Mouse (Mus musculus) megakaryocyte progenitor cell, adult 5-6 weeks (primary cell): ENCODE measurements around the gene Agtpbp1. TPM values are rescaled to one million over a fixed set of nuclear protein-coding genes. Genes with fewer than 3 reads are reported as not detected.
"Not testable (repeated sequence)": the region's sequence is repeated elsewhere in the genome, so short reads cannot be mapped to it uniquely, and the experiment has no call there.

Experiments used
- ATAC-seq: replicated peaks from 2 replicates; pipeline ENCODE4 v1.8.0; 2016; ENCODE audit warnings: mild to moderate bottlenecking, moderate TSS enrichment, inconsistent platforms; ENCODE audit not compliant: poor library complexity
- total RNA-seq, 2 experiments: library from RNA; stranded (forward) in 1 of 2; stranded (reverse) in 1 of 2; fragments of 157-497, 149-512 nt in 1 of 2; fragments of 200-1000 nt in 1 of 2; gene quantifications; 2 replicates each; pipeline versions ENCODE4 v1.2.3 to v1.2.4; 2015 to 2017

The Agtpbp1 gene
- total RNA-seq (2015) (44.3 and 45.6 TPM in 2 replicates), total RNA-seq (2017) (46.6 and 55.7 TPM in 2 replicates)

DNA sequence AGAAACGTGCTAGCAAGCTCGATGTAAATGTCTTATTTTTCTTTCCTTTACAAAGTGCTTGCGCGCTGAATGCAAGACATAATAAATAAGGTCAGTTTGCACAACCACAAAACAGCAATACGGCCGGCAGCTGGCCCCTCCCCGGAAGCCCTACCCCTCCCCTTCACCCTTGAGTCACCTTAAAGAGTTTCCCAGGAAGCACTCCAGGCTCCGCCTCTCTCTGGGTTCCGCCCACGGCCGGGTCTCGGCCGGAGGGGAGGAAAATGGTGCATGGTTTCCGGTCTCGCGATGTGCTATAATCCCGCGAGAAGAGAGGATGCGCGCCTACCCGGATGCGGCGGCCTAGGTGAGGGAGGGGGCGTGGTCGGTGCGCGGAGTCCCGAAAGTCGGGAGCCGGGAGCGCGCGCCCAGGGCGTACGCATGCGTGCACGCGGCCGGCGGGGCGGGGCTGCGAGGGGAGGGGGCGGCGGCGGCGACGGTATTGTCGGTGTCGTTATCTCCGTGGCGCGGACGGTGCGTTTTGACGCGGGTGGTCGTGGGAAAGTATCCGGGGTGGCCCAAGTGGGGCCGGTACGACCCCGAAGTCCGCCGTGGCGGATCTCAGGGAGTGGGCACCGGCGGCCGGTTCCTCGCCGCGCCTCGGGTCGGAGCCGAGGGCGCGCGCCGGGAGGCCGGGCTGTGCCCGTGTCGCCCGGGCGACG, at the start of gene Agtpbp1, which contains the start of gene Naa35:
Gene Agtpbp1, minus strand, starts transcription at position 281 of the 701 bp plus-strand sequence.
Gene Naa35, plus strand, starts transcription at position 313 of the 701 bp plus-strand sequence.
- ATAC-seq, result peak; percentile 94

DNA sequence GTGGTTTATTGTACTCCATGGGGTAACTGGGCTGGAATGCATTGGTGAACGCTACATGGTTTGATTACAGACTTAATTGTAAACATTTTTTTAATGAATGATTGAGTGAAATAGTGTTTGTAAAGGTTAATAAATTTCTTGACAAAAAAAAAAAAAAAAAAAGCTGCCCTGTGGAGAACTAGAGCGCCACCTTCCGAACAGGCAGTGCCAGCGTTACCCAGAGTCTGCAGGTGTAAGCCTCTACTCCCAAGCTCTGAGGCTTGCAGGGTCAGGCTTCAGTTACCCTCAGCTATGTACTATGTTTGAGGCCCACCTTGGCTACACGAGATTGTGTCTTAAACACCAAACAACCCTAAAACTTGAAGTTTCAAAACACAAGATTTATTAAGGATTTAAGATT, 49.6 kb upstream of the Agtpbp1 start:
- ATAC-seq, result peak; percentile 55; the same call in 1 of the 2 replicates

DNA sequence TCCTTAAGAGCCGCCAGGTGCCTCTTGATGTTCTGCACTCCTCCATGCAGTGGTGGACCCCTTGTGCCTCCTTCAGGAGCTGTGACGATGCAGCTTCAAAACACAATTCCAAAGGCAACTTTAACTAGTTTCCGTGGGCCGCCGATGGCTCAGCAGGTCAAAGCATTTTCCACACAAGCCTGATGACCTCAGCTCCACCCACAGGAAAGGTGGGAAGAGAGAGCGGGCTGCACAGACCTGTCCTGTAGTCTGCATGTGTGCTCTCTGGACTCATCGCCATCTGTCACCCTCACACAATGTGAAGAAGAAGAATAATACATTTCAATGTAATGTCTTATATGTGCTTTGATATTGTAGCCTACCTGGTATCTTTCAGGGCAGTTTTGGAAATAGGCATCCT, 41.7 kb upstream of the Agtpbp1 start:
- no peak for ATAC-seq

DNA sequence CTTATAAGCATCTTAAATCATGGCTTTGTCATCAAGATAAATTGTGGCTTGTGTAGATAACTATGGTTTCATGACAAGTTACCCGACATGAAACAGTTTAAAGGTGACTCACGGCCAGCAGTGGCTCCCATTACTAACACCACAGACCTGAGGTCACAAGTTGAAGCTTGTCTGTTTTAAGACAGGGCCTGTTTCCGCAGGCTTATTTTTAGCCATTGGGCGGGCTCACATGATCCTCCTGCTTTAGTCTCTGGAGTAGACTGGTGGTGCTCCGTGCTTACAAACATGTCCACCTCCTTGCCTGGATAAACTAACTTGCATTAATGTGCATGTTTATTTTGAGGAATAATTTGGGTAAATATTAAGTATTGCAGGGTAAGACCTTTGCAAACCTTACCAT, 39.9 kb upstream of the Agtpbp1 start:
- ATAC-seq, result no peak

DNA sequence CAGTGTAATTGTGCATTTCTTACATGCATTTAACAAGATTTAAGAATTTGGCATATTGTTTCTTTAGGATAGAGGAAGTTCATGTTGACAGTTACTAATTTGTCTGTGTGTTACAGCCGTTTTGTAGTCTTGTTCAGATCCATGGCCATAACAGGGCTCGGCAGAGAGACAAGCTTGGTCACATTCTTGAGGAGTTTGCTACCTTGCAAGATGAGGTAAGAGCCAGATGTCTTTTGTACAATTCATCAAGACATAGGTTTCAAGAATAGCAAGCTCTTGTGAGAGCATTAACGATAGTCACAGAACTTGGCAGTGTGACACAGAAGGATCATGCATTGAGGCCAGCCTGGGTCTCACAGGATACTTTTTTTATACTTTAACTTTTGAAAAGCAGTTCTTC, 39.4 kb upstream of the Agtpbp1 start:
- ATAC-seq, result no peak

DNA sequence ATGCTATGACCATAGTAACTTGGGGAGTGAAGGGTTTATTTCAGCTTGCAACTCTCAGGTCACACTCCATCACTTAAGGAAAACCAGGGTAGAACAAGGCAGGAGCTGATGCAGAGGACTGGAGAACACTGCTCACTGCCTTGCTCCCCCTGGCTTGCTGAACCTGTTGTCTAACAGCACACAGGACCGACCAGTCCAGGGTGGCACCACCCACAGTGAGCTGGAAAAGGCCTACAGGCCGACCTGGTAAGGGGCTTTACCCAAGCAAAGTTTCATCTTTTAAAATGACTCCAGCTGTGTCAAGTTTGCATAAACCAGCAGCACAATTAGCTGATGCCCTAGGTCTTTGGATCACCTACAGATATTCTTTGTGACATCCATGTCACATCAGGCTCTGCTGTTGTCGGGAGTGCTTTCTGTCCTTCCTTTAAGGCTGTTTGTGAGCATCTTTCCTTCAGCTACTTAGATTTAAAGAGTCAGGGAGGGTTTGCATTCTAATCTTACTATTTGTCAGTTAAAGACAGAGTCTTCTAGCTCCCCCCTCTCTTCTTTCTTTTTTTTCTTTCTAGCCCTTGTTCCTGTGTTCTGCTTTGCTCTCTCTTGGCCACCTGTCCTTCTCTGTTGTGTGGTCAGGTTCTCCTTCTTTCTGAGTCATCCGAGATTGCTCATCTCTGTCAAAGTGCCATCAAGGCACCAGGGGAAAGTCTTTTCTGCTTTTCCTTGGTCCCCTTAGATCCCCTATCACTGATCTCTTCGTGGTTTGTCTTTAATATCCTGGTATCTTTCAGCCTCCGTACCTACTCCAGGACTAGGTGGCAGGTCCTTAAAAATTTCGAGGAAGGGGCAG, 36.8 kb upstream of the Agtpbp1 start:
- no peak for ATAC-seq

DNA sequence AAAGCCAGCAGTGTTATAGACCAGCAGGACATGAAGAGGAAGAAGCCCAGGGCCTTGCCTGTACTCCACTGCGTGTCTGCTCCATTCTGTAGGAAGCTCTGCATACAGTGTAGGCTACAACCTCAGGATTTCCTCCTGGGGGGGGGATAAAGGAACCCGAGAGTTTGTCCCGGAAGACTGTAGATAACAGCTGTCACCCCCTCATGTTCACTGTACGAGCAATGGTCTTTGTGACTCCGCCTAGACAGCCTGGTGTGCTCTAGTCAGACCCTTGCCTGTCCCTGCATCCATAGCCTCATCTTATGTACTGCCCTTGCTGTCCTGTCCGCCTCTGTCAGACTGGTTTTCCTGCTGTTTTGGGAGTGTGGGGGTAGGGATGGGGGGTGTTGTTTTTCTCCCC, 33.4 kb upstream of the Agtpbp1 start:
- ATAC-seq, result no peak

DNA sequence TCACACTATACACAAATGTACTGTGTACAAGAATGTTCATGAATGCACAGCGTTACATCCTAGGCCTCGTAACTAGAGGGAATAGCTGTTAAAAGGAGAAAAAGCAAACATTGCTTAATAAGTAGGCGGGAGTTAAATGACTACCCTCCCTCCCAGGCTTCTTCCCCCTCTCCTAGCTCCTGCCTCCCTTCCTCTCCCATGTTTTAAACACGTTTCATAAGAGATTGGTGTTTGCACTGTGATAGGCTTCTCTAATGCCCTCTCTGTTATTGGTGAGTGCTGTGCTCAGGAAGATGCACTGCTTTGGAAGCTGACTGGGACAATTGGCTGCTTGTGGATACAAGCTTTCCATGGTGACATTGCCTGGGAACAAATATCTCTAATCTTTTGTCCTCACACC, 30.5 kb upstream of the Agtpbp1 start:
- no peak for ATAC-seq

DNA sequence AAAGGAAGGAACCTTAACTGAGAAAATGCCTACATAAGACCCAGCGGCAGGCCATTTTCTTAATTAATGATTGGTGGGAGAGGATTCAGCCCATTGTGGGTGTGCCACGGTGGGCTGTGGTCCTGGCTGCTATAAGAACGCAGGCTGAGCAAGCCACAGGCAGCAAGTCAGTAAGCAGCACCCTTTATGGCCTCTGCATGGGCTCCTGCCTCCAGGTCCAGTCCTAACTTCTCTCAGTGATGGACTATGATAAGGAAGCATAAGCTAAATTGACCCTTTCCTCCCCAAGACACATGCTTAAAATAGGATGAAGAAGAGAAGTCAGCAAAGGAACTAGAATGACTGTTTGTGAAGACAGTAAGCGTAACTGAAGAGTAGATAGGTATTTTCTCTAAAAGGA, 30.1 kb upstream of the Agtpbp1 start:
- ATAC-seq, result no peak

DNA sequence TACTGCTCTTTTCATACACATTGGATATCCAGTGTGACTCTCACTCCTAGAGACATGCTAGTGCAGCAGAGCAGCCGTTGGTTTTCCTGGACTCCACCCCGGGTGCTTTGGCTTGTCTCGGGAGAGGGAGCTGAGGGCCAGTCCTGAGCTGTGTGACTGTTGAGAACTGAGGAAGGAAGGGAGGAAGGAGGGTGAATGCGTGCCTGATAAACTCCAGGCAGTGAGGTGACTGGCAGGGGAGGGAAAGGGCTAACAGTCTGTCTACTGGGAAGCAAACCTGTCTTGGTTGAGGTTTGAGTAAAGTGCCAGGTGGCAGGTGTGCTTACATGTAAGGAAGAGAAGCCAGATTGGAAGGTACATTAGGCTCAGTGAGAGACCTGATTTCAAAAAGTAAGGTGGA, 28.8 kb upstream of the Agtpbp1 start:
- no peak for ATAC-seq

DNA sequence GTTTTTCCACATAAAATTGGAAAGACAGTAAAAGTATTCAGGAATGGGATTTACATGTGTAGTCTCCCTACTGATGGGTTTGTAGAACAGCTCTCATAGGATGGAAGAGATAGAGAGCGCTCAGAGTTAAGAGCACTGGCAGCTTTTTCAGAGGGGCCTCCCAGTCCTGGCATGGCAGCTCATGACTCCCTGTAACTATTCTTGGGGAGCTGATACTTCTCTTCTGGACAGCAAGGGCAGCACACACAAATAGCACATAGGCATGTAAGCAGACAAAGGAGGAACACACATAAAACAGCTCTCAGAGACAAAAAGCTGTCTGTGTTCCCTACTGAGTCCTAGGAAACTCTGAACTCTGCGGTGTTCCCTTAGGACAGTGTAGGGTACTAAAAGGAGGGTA, 25.4 kb upstream of the Agtpbp1 start:
- no peak for ATAC-seq

DNA sequence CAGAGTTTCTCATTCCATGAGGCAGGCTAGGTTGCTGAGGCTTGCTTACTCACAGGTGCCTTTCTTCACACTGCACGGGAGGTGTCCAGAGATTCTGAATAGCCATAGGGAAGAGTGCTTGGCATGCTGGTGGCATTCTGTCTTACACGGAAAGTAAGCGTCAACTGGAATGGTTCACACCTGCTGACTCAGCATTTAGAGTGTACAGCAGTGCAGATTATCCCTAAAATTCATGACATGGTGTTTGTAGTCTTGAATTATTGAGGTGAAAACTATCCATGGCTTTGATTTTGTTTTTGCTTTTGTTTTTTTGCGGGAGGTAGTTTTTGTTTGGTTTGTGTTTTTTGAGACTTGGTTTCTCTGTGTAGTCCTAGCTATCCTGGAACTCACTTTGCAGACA, 24.9 kb upstream of the Agtpbp1 start:
- no peak for ATAC-seq

DNA sequence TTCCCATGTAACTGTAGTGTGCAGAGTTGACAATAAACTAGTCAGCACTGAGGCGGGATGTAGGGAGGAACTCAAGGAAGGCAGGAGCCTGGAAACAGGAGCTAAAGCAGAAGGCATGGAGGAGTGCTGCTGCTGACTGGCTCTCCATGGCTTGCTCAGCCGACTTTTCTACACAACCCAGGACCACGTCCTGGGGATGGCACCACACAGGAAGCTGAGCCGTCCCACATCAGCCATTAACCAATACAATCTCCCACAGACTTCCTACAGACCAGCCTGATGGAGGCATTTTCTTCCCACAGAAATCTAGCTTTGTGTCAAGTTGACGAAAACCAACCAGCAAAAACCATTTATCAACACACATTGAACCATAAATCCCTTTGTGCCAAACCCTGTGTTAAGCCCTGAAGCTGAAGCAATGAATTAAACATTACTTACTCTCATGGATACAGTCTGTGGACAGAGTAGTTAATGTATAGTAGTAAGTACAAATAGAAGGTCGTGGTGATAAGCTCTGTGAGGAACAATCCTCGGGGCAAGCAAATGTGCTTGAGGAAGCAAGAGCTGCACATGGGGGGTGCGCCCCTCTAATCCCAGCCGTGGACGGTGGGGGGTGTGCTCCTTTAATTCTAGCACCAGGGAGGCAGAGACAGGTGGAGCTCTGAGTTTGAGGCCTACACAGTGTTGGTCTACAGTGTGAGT, 20.3 kb upstream of the Agtpbp1 start:
- no peak for ATAC-seq

DNA sequence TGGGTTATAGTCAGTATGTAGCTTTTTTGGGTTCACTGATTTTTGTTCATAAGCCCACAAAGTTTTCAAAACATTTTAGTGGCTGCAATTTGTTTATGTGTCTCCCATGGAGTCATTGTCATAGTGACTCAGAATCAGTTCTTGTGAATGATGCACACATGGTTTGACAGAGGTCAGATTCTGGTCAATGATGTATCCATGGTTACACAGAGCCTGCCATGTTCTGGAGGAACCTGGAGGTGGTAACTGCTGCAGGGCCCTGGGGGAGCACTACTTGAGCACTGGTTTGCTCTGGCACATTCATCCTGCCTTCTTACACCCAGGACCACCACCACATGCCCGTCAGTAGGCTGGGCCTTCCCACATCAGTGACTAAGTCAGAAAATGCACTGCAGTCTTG, 19.5 kb upstream of the Agtpbp1 start:
- ATAC-seq, result no peak

DNA sequence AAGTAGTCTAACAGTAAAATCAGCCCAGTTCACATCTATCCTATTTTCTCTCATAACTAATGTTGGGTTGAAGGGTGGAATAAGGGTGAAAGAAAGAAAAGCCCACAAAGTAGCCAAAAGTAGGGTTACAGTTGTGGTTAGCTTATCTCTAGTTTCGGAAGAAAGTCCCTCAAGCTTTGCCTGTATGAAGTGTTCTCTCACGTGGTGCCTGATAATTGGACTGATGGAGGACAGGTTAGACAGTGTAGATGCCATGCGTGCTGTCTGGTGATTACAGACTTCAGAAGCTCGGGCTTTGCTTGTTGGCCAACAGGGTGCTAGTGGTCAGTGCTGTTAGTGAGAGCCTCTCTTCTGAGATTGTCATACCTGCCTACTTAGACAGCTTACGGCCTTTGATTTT, 18.1 kb upstream of the Agtpbp1 start:
- ATAC-seq, result peak; percentile 66

DNA sequence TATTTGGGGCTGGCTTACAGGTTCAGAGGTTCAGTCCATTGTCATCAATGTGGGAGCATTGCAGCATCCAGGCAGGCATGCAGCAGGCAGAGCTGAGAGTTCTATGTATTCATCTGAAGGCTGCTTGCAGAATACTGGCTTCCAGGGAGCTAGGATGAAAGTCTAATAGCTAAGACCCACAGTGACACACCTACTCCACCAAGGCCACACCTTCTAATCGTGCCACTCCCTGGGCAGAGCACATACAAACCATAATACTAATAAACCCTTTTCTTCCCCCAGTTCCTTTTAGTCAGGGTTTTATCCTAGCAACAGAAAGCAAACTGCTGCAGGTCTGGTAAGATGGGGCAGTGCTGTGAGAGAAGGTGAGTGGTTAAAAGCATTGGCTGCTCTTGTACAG, 7.6 kb upstream of the Agtpbp1 start:
- no peak for ATAC-seq

DNA sequence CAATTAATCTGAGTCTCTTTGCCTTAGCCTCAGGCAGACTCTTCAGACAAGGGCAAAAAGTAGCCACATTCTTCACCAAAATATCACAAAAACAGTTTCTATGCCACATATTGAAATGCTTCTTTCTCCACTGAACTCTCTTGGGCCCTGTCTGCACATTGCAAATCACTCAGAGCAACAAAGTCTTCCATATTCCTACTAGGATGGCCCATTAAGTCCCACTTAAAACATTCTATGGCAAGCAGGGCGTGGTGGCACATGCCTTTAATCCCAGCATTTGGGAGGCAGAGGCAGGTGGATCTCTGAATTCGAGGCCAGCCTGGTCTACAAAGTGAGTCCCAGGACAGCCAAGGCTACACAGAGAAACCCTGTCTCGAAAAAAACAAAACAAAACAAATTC, 7.0 kb upstream of the Agtpbp1 start:
- not testable (repeated sequence) for ATAC-seq

DNA sequence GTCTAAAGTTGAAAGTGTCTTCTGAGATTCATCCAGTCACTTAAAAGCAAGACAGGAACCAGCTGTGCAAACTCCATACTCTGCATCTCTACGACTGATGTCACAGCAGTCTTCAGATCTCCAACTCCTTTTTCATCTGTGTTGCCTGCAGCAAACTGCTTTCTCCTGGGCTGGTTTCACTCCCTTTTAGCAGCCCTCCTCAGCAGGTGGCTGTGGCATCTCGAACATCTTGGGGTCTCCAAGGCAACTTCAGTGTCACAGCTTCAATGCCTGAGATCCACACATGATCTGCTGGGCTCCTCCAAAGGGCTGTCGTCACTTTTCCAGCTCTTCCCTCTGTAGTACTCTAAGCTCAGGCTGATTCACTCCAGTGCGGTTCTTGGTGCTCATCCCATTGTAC, 5.7 kb upstream of the Agtpbp1 start:
- ATAC-seq, result no peak

DNA sequence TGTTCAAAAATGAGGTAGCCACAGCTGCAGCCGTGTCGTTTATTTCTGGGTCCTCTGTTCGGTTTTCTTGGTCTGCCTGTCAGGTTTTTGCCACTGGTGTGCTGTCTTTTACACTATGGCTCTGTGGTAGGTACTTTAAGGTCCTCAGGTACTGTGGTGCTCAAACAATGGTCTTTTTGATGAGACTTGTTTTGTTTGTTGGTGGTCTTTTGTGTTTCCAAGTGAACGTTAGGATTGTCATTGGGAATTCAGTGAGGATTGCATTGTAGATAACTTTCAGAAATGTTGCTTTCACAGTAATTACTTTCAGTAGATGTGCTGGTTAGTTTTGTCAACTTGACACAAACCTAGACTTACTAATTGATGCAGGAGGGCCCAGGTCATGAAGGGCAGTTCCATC, 4.6 kb upstream of the Agtpbp1 start:
- no peak for ATAC-seq

DNA sequence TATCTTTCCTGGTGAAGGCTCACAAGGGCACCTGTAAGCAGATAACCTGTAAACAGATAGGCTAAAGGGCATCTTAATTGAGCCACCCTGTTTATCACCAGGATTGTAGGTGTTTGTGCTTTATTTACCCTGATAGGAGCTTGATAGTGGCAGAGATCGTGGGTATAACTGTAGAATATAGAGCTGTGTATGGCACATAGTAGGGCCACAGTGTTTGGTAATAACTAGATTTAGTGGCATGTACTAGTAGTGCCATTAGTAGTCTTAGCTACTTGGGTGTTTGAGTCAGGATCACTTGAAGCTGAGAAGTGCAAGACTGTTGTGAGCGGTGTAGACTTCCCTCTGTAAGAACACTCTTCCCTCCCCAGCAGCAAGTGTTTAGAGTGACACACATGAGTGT, 2.2 kb upstream of the Agtpbp1 start:
- ATAC-seq, result no peak

DNA sequence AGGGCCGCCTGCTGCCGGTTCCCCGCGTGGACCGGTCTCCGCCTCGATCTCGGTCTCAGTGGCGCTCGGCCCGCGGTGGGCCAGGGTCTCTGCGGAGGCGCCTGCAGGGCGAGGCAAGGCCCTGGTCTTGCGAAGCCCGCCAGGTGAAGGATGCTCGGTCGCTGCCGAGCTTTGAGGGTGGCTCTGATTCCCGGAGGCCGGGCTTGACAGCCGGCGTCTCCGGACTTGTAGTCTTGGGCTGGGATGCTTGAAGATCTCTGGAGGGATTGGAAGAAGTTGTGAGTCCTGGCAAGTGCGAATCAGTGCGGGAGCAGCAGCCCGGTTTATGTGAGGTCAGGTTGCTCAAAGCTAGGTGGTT, 600 bp upstream of the Agtpbp1 start:
- 0 out of 2 replicates have a peak, but pooled peaks have one; percentile 1 for ATAC-seq

DNA sequence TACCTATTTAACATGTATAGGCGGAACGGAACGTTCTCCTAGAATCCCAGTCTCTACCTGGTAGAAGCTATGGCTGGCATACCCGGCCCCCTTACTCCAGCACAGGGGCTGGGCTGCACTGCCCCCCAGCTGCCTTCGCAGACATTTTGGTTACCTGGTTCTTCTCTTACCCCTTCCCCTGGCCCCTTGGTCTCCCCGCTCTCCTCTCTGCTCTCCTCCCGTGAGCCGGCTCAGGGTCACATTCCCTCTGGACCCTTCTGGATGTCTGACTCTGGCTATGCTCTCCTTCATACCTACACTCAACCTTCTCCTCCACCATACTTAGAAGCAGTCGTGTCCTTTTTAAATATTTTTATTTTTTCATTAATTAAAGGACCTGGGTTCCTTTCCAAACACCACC, 546 bp downstream of the Agtpbp1 start:
- ATAC-seq, result peak; percentile 22
